Mouse (Mus musculus): ENCODE results near the gene Plpp3. TPM values are rescaled to one million over a fixed set of nuclear protein-coding genes. Genes with fewer than 3 reads are reported as not detected.

The Plpp3 gene
- polyA plus RNA-seq, 1 experiment from 2014 or later = 51.1 TPM

DNA sequence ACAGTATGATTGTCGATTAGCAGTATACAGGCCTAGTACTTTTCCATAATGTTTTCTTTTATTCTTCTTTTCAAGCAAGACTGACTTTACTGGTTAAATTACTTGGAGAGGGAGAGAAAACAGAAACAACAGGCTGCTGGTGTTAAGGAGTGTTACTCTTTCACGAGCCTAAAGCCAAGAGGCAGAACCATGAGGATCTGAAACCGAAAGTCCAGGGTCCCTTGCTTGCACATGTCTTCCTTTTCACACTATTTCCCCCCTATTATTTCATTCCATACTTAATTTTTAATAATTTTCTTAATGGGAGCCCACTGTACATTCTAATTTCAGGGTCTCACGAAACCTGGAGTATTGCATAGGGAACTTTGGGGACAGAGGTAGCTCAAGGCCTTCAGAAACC is 97.2 kb downstream of the Plpp3 start:
- H3K4me2 ChIP-seq (replicated peaks; ENCODE audit: low read depth, low read length) = no peak overlapping the region
- H3K27me3 ChIP-seq (ENCODE audit: control insufficient read depth, insufficient read depth, low read length) = no peaks in the 10 kb centered on the region
- no peak for ATAC-seq (ENCODE audit: insufficient number of reproducible peaks, insufficient read depth, low FRiP score, low read depth)
- no peak overlapping the region for H3K9ac ChIP-seq (replicated peaks; ENCODE audit: low read depth, low read length)
- no peaks in the 10 kb centered on the region for H3K9me3 ChIP-seq (ENCODE audit: control insufficient read depth, low read depth, low read length)
- H3K4me1 ChIP-seq (ENCODE audit: control insufficient read depth, insufficient read depth, low read length) = no peaks in the 10 kb centered on the region
- H3K36me3 ChIP-seq (ENCODE audit: control insufficient read depth, insufficient read depth, low read length) = no peaks in the 10 kb centered on the region
- no peak overlapping the region for H3K27ac ChIP-seq (ENCODE audit: low read length)
- no peak overlapping the region for H3K4me3 ChIP-seq (ENCODE audit: low read depth, low read length)
- WGBS = 90% methylated on average over 4 of the region's 4 CpGs

GRCm38 (mm10) chr4:105255185-105255584 is 98.0 kb downstream of the Plpp3 start:
- H3K9me3 ChIP-seq (ENCODE audit: control insufficient read depth, low read depth, low read length) = no peaks in the 10 kb centered on the region
- no peaks in the 10 kb centered on the region for H3K4me1 ChIP-seq (ENCODE audit: control insufficient read depth, insufficient read depth, low read length)
- ATAC-seq (ENCODE audit: insufficient number of reproducible peaks, insufficient read depth, low FRiP score, low read depth) = no peak

DNA sequence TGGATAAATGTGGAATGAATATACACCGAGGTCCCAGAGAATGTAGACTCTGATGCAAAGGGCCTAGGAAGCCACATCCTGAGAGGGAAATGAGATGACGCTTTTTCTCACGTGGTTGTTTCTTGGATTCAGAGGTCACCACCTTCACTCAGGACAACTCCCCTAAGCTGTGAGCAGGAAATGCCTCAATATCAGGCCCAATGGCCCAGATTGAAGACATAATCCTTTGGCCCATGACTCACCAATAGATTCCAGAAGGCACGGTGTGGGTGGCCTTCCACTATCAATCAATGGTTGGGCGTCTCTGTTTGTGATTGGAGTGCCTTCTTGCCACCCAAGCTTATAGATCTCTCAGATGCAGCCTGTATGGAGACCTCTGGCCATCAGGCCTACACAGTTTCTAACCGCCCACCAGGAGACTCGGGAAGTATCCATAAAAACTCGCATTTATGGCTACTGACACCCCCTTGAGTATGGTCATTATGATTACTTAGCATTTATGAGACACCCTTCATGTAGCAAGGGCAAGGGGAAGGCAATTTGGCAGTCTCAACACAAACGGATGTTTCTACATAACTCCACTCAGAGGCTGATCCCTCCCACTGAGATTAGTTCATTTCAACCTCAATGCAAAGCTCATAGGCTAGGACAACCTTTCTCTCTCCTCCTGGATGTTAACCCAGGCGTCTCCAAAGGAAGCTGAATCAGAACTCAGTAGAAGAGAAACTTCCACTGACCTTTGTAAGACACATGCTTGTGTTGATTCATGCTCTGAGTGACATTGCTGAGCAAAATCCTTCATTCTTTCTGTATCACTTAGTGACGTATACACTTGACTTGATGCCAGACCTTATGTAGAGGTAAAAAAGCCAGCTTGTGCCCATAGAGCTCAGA is 100.8 kb downstream of the Plpp3 start:
- Histone ChIP-seq H3K27ac (ENCODE audit: low read length) (no peak overlapping the region), H3K27me3 (ENCODE audit: control insufficient read depth, insufficient read depth, low read length) (no peaks in the 10 kb centered on the region), H3K9ac (replicated peaks; ENCODE audit: low read depth, low read length) (no peak overlapping the region), H3K4me2 (replicated peaks; ENCODE audit: low read depth, low read length) (no peak overlapping the region), H3K9me3 (ENCODE audit: control insufficient read depth, low read depth, low read length) (no peaks in the 10 kb centered on the region), H3K36me3 (ENCODE audit: control insufficient read depth, insufficient read depth, low read length) (no peaks in the 10 kb centered on the region), H3K4me3 (ENCODE audit: low read depth, low read length) (no peak overlapping the region), H3K4me1 (ENCODE audit: control insufficient read depth, insufficient read depth, low read length) (no peaks in the 10 kb centered on the region)
- no peak for ATAC-seq (ENCODE audit: insufficient number of reproducible peaks, insufficient read depth, low FRiP score, low read depth)
- 64% methylated on average over 11 of the region's 11 CpGs for WGBS

More at GRCm38 (mm10) chr4:105255185-105255584, 98.0 kb downstream of the Plpp3 start:
- WGBS = 78% methylated on average over 3 of the region's 3 CpGs
- Histone ChIP-seq H3K9ac (replicated peaks; ENCODE audit: low read depth, low read length) (no peak overlapping the region), H3K36me3 (ENCODE audit: control insufficient read depth, insufficient read depth, low read length) (no peaks in the 10 kb centered on the region), H3K27ac (ENCODE audit: low read length) (no peak overlapping the region), H3K4me3 (ENCODE audit: low read depth, low read length) (no peak overlapping the region), H3K27me3 (ENCODE audit: control insufficient read depth, insufficient read depth, low read length) (no peaks in the 10 kb centered on the region), H3K4me2 (replicated peaks; ENCODE audit: low read depth, low read length) (no peak overlapping the region)

DNA sequence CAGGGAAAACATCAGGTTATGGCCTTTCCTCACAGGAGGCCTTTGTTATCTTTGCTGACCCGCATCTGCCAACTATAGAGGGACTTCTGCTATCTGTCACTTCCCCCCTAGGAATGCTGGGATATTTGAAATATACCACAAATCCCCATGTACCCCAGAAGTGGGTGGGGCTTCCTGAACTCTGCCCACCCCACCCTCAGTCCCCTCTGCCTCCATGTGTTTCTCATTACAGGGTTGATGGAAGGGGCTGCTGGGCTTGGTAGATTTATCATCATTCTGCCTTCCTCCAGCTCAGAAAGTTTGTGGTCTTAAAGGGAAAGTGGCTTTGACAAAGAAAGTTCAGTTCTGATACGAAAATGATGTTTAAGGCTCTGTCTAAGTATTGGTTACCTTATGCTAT is 103.2 kb downstream of the Plpp3 start:
- Histone ChIP-seq H3K4me2 (replicated peaks; ENCODE audit: low read depth, low read length) (no peak overlapping the region), H3K27me3 (ENCODE audit: control insufficient read depth, insufficient read depth, low read length) (no peaks in the 10 kb centered on the region), H3K4me3 (ENCODE audit: low read depth, low read length) (no peak overlapping the region), H3K27ac (ENCODE audit: low read length) (no peak overlapping the region), H3K36me3 (ENCODE audit: control insufficient read depth, insufficient read depth, low read length) (no peaks in the 10 kb centered on the region), H3K9ac (replicated peaks; ENCODE audit: low read depth, low read length) (no peak overlapping the region), H3K4me1 (ENCODE audit: control insufficient read depth, insufficient read depth, low read length) (no peaks in the 10 kb centered on the region), H3K9me3 (ENCODE audit: control insufficient read depth, low read depth, low read length) (no peaks in the 10 kb centered on the region)
- no peak for ATAC-seq (ENCODE audit: insufficient number of reproducible peaks, insufficient read depth, low FRiP score, low read depth)
- WGBS = 46% methylated on average over 2 of the region's 2 CpGs

GRCm38 (mm10) chr4:105260893-105261769 is 104.0 kb downstream of the Plpp3 start:
- 65% methylated on average over 9 of the region's 9 CpGs for WGBS
- Histone ChIP-seq H3K9ac (replicated peaks; ENCODE audit: low read depth, low read length) (no peak overlapping the region), H3K4me2 (replicated peaks; ENCODE audit: low read depth, low read length) (no peak overlapping the region), H3K4me1 (ENCODE audit: control insufficient read depth, insufficient read depth, low read length) (no peaks in the 10 kb centered on the region), H3K4me3 (ENCODE audit: low read depth, low read length) (no peak overlapping the region), H3K36me3 (ENCODE audit: control insufficient read depth, insufficient read depth, low read length) (no peaks in the 10 kb centered on the region), H3K9me3 (ENCODE audit: control insufficient read depth, low read depth, low read length) (no peaks in the 10 kb centered on the region), H3K27ac (ENCODE audit: low read length) (no peak overlapping the region), H3K27me3 (ENCODE audit: control insufficient read depth, insufficient read depth, low read length) (no peaks in the 10 kb centered on the region)
- no peak for ATAC-seq (ENCODE audit: insufficient number of reproducible peaks, insufficient read depth, low FRiP score, low read depth)

DNA sequence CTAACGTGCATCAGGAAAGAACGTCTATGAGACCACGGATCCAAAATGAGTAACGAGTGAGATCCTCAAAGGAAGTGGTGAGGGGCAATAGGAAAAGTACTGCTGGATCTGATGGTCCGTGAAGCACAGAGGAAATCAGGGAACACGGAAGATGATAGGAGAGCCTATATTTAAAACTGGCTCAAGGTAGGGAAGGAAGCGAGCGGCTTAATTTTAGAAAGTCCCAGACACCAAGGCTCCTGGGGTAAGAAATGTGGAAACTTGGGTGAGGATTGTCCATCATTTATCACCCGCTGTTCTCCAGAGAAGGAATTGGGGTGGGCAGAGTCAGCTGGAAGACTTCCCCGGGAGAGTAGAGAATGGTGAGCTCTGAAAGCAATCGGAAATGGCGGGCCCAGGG is 105.2 kb downstream of the Plpp3 start:
- Histone ChIP-seq H3K9me3 (ENCODE audit: control insufficient read depth, low read depth, low read length) (no peaks in the 10 kb centered on the region), H3K4me2 (replicated peaks; ENCODE audit: low read depth, low read length) (no peak overlapping the region), H3K4me3 (ENCODE audit: low read depth, low read length) (no peak overlapping the region), H3K27ac (ENCODE audit: low read length) (no peak overlapping the region), H3K36me3 (ENCODE audit: control insufficient read depth, insufficient read depth, low read length) (no peaks in the 10 kb centered on the region), H3K4me1 (ENCODE audit: control insufficient read depth, insufficient read depth, low read length) (no peaks in the 10 kb centered on the region), H3K27me3 (ENCODE audit: control insufficient read depth, insufficient read depth, low read length) (no peaks in the 10 kb centered on the region), H3K9ac (replicated peaks; ENCODE audit: low read depth, low read length) (no peak overlapping the region)
- 78% methylated on average over 12 of the region's 12 CpGs for WGBS
- no peak for ATAC-seq (ENCODE audit: insufficient number of reproducible peaks, insufficient read depth, low FRiP score, low read depth)

- no peak overlapping the region for H3K4me2 ChIP-seq (replicated peaks; ENCODE audit: low read depth, low read length)
- ATAC-seq (ENCODE audit: insufficient number of reproducible peaks, insufficient read depth, low FRiP score, low read depth) = no peak
- H3K4me1 ChIP-seq (ENCODE audit: control insufficient read depth, insufficient read depth, low read length) = no peaks in the 10 kb centered on the region
- H3K4me3 ChIP-seq (ENCODE audit: low read depth, low read length) = no peak overlapping the region
- no peaks in the 10 kb centered on the region for H3K27me3 ChIP-seq (ENCODE audit: control insufficient read depth, insufficient read depth, low read length)
- H3K9me3 ChIP-seq (ENCODE audit: control insufficient read depth, low read depth, low read length) = no peaks in the 10 kb centered on the region
- WGBS = 92% methylated on average over 8 of the region's 8 CpGs
- no peaks in the 10 kb centered on the region for H3K36me3 ChIP-seq (ENCODE audit: control insufficient read depth, insufficient read depth, low read length)
- no peak overlapping the region for H3K9ac ChIP-seq (replicated peaks; ENCODE audit: low read depth, low read length)
- no peak overlapping the region for H3K27ac ChIP-seq (ENCODE audit: low read length)
Observed at GRCm38 (mm10) chr4:105263600-105263999, 106.5 kb downstream of the Plpp3 start.

GRCm38 (mm10) chr4:105265041-105265440 is 107.9 kb downstream of the Plpp3 start:
- Histone ChIP-seq H3K27ac (ENCODE audit: low read length) (no peak overlapping the region), H3K9ac (replicated peaks; ENCODE audit: low read depth, low read length) (no peak overlapping the region), H3K36me3 (ENCODE audit: control insufficient read depth, insufficient read depth, low read length) (no peaks in the 10 kb centered on the region), H3K4me3 (ENCODE audit: low read depth, low read length) (no peak overlapping the region), H3K9me3 (ENCODE audit: control insufficient read depth, low read depth, low read length) (no peaks in the 10 kb centered on the region), H3K4me2 (replicated peaks; ENCODE audit: low read depth, low read length) (no peak overlapping the region), H3K4me1 (ENCODE audit: control insufficient read depth, insufficient read depth, low read length) (no peaks in the 10 kb centered on the region), H3K27me3 (ENCODE audit: control insufficient read depth, insufficient read depth, low read length) (no peaks in the 10 kb centered on the region)
- WGBS = 80% methylated on average over 8 of the region's 8 CpGs
- no peak for ATAC-seq (ENCODE audit: insufficient number of reproducible peaks, insufficient read depth, low FRiP score, low read depth)
